Mouse (Mus musculus): ENCODE measurements around the gene Eif4a1. TPM values are rescaled to one million over a fixed set of nuclear protein-coding genes. Genes with fewer than 3 reads are reported as not detected.
A peak's percentile ranks its signal among the peaks of the same experiment; 100 is the strongest.

Gene Eif4a1
- total RNA-seq, 2 experiments from 2014 or later, result 74.1 to 103 TPM

- intact Hi-C loops (cut with DNase I), result loop anchor here (2.0 to 5.0 kb wide), 3 partner anchors 35 to 560 kb away; partner anchors contain the start of gene 9130213A22Rik
- no peak for DNase-seq
These were observed 10.1 kb upstream of the Eif4a1 start for GRCm38 (mm10) chr11:69682209-69682839.

- intact Hi-C loops (cut with DNase I), result loop anchor here (2.0 to 5.0 kb wide), 3 partner anchors 36 to 559 kb away; partner anchors contain the start of gene 9130213A22Rik
- peak; percentile 90 to 94 for DNase-seq
These were observed 9.3 kb upstream of the Eif4a1 start, which contains the start of gene Senp3 for GRCm38 (mm10) chr11:69681314-69682208. Gene Senp3, minus strand, starts transcription at chr11:69682084.

GRCm38 (mm10) chr11:69680136-69680855 lies 8.1 kb upstream of the Eif4a1 start:
- intact Hi-C loops (cut with DNase I), result loop anchor here (5.0 kb wide), 1 partner anchor 37 kb away; no protein-coding TSS in a partner anchor
- DNase-seq, result no peak

GRCm38 (mm10) chr11:69679144-69679543 lies 6.9 kb upstream of the Eif4a1 start:
- no peak for DNase-seq
- intact Hi-C loops (cut with DNase I), result no loop called here

- DNase-seq, result no peak
- intact Hi-C loops (cut with DNase I), result no loop called here
These were observed 498 bp downstream of the Eif4a1 start for GRCm38 (mm10) chr11:69671726-69672124.

- intact Hi-C loops (cut with DNase I), result no loop called here
These were observed 1.2 kb downstream of the Eif4a1 start for GRCm38 (mm10) chr11:69670786-69671725.

GRCm38 (mm10) chr11:69666665-69667005 lies 5.6 kb downstream of the Eif4a1 start:
- no peak for DNase-seq
- intact Hi-C loops (cut with DNase I), result no loop called here

More at GRCm38 (mm10) chr11:69670786-69671725, 1.2 kb downstream of the Eif4a1 start:
- DNase-seq, result peak; percentile 91 to 95

- intact Hi-C loops (cut with DNase I), result no loop called here
- DNase-seq, result no peak
These were observed 6.1 kb downstream of the Eif4a1 start, which contains the start of gene Cd68 for GRCm38 (mm10) chr11:69665961-69666664. Gene Cd68, minus strand, starts transcription at chr11:69666153.

GRCm38 (mm10) chr11:69665457-69665960 lies 6.7 kb downstream of the Eif4a1 start:
- no peak for DNase-seq
- intact Hi-C loops (cut with DNase I), result no loop called here

- DNase-seq, result no peak
- intact Hi-C loops (cut with DNase I), result no loop called here
These were observed 7.4 kb downstream of the Eif4a1 start for GRCm38 (mm10) chr11:69664841-69665240.

GRCm38 (mm10) chr11:69663795-69664194 lies 8.4 kb downstream of the Eif4a1 start:
- intact Hi-C loops (cut with DNase I), result no loop called here
- no peak for DNase-seq

- intact Hi-C loops (cut with DNase I), result no loop called here
- no peak for DNase-seq
These were observed 9.1 kb downstream of the Eif4a1 start for GRCm38 (mm10) chr11:69662967-69663671.

- peak; percentile 90 to 91 for DNase-seq
- intact Hi-C loops (cut with DNase I), result no loop called here
These were observed 9.8 kb downstream of the Eif4a1 start, which contains the start of gene Mpdu1 for GRCm38 (mm10) chr11:69662213-69662966. Gene Mpdu1, minus strand, starts transcription at chr11:69662642.

GRCm38 (mm10) chr11:69661221-69661881 lies 10.9 kb downstream of the Eif4a1 start:
- no peak for DNase-seq
- intact Hi-C loops (cut with DNase I), result no loop called here

GRCm38 (mm10) chr11:69657462-69657881 lies 14.8 kb downstream of the Eif4a1 start:
- no peak for DNase-seq
- intact Hi-C loops (cut with DNase I), result loop anchor here (2.0 to 10.0 kb wide), 2 partner anchors 27 to 217 kb away; partner anchors contain the start of gene Tmem95

- intact Hi-C loops (cut with DNase I), result loop anchor here (2.0 to 10.0 kb wide), 2 partner anchors 26 to 218 kb away; partner anchors contain the start of gene Tmem95
- DNase-seq, result no peak
These were observed 15.4 kb downstream of the Eif4a1 start for GRCm38 (mm10) chr11:69656617-69657461.

Measured in gastrocnemius, postnatal 36 days (tissue).